Mouse (Mus musculus) limb, embryonic 11.5 days (tissue): ENCODE results near the gene Pced1b. TPM values are rescaled to one million over a fixed set of nuclear protein-coding genes. Genes with fewer than 3 reads are reported as not detected.
"Not testable (repeated sequence)": the region's sequence is repeated elsewhere in the genome, so short reads cannot be mapped to it uniquely, and the experiment has no call there.

Experiments
- ATAC-seq: fragments of 200-750 bp; cut with Nextera tagmentation; 2 replicates; pipeline ENCODE4 v1.8.0; 2017; ENCODE audit warnings: low read depth; ENCODE audit not compliant: insufficient number of reproducible peaks, low FRiP score, low TSS enrichment
- DNase-seq: peaks from one replicate; pipeline ENCODE4 v3.0.0-alpha.2; 2015; ENCODE audit warnings: low spot score
- H3K27ac ChIP-seq: fragments of 300-500 bp; sonication (generic); replicated peaks from 2 replicates; pipeline ENCODE4 v1.5.1; 2014; ENCODE audit warnings: low read depth, mild to moderate bottlenecking, low read length
- H3K27me3 ChIP-seq: fragments of 300-500 bp; sonication (generic); 2 replicates; pipeline ENCODE4 v1.6.1; 2014; ENCODE audit warnings: mild to moderate bottlenecking, low read length, mixed read lengths; ENCODE audit not compliant: control insufficient read depth, insufficient read depth
- H3K36me3 ChIP-seq: fragments of 300-500 bp; sonication (generic); 2 replicates; pipeline ENCODE4 v1.6.1; 2014; ENCODE audit warnings: mild to moderate bottlenecking, low read length, moderate library complexity, mixed read lengths; ENCODE audit not compliant: control insufficient read depth, insufficient read depth
- H3K4me1 ChIP-seq: fragments of 300-500 bp; sonication (generic); 2 replicates; pipeline ENCODE4 v1.6.1; 2014; ENCODE audit warnings: low read length, mixed read lengths; ENCODE audit not compliant: control insufficient read depth, insufficient read depth
- H3K4me2 ChIP-seq: fragments of 300-500 bp; sonication (generic); 2 replicates; pipeline ENCODE4 v1.6.1; 2014; ENCODE audit warnings: low read depth, mild to moderate bottlenecking, moderate library complexity; ENCODE audit not compliant: severe bottlenecking
- H3K4me3 ChIP-seq: fragments of 300-500 bp; sonication (generic); 2 replicates; pipeline ENCODE4 v1.5.1; 2014; ENCODE audit warnings: low read depth, low read length
- H3K9ac ChIP-seq: fragments of 300-500 bp; sonication (generic); 2 replicates; pipeline ENCODE4 v1.6.1; 2014; ENCODE audit warnings: mild to moderate bottlenecking, low read length
- H3K9me3 ChIP-seq: fragments of 300-500 bp; sonication (generic); 2 replicates; pipeline ENCODE4 v1.6.1; 2016; ENCODE audit warnings: low read length; ENCODE audit not compliant: control insufficient read depth
- WGBS: fragments of 180-500 bp; shearing (Covaris S2); extraction: QIAGEN DNeasy Blood & Tissue Kit; methylation state at CpG from one replicate; pipeline ENCODE4 v1.1.7; 2014; 5-methylcytosine and 5-hydroxymethylcytosine counted together
- polyA plus RNA-seq: library from polyadenylated mRNA; unstranded; fragments of >200 nt; fragmentation: Nextera tagmentation; extraction: Ambion mirVana; gene quantifications from 2 replicates; pipeline ENCODE4 v1.2.1, GENCODE M21; 2014

Pced1b gene
- polyA plus RNA-seq, 1 experiment from 2014 or later: 4.2 TPM

DNA sequence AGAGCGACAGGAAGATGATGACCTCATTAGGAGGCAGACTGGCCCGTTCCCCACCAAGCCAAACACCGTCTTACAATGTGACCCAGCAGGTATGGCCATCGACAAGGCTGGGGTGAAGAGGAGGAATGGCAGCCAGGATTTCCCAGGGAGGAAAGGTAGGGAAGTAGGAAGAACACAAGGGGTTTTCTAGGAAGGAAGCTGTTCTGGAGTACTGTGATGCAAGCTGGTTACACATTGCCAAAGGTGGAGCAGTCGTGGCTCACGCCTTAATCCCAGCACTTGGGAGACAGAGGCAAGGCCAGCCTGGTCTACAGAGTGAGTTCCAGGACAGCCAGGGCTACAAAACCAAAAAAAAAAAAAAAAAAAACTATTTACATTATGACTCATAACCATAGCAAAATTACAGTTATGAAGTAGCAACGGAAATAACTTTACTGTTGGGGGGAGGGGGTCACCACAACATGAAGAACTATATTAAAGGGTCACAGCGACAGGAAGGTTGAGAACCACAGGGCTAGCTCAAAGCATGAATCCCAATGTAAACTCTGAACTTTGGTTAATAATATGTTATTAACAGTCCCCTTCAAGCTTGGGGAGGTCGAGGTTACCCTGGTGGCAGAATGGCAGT, 108.9 kb downstream of the Pced1b start:
- WGBS: 86% methylated on average over 9 of the region's 9 CpGs

DNA sequence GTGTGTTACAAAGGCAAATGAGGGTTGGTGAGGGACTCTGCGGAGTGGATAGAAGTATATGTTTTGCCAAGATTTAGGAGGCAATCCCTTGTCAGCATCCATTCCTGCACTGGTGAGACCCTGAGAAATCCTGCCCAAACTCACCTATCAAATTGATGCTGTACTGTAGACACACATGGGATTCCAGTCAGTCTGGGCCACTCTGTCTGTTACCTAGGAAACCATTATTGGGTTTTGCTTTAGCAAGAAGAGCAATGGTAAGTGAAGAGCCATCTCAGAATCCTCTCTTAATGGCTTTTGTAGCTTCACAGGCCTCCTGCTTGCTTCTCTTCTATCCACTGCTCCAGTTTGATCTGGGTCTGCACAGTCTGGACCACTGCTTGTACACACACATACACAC, 110.1 kb downstream of the Pced1b start:
- Histone ChIP-seq H3K9me3 (no peaks in the 10 kb centered on the region), H3K9ac (no peak overlapping the region), H3K4me3 (no peak overlapping the region), H3K4me1 (no peaks in the 10 kb centered on the region), H3K4me2 (no peak overlapping the region), H3K27me3 (no peaks in the 10 kb centered on the region), H3K36me3 (no peaks in the 10 kb centered on the region), H3K27ac (no peak overlapping the region)
- DNase-seq (no peak), ATAC-seq (no peak)
- 100% methylated on average over 1 of the region's 1 CpGs for WGBS

More for the DNA sequence above, 108.9 kb downstream of the Pced1b start:
- DNase-seq: no peak
- H3K27ac ChIP-seq: no peak overlapping the region
- H3K4me3 ChIP-seq: no peak overlapping the region
- no peaks in the 10 kb centered on the region for H3K4me1 ChIP-seq
- H3K9ac ChIP-seq: no peak overlapping the region
- no peak for ATAC-seq
- no peaks in the 10 kb centered on the region for H3K9me3 ChIP-seq
- H3K36me3 ChIP-seq: no peaks in the 10 kb centered on the region
- H3K4me2 ChIP-seq: no peak overlapping the region
- H3K27me3 ChIP-seq: no peaks in the 10 kb centered on the region

DNA sequence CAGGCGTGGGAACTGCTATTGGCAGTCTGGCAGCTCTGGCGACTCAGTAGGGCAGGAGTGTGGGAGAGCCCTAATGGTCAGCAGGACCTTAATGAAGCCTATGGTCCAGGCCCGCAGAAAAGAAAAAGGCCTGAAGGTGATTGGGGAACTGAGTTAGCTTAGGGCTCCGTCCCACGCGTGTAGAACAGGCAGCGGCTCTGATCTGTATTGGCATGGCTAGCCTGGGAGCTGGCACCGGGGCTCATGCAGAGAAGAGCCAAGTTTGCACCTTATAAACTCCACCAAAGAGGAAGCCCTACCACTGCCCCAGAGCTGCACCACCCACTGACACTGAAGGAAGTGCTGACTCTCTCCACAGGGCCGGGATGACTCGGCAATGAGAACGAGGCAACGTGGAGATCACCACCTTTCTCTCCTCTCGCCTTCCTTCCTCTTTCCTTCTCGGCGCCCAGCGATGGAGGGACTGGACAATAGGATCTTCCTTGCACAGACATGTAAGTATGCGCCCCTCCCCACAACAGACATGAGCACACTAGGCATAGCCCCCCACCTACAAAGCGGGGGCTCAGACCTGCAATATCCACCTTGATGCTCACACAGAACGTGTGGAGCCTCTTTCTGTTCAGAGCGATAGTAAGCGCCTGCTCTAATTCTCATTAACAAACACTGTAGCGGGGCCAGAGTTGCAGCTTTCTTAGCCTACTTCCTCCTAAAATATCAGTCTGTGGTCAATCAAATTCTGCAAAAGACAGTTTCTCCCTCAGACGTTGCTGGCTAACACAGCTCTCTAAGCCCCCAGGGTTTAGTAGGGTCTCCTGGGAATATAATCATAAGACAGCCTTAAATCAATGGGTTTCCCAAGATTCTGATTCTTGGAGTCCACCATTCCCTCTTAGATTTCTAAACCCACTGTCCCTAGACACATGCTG, 114.2 kb downstream of the Pced1b start:
- Histone ChIP-seq H3K27ac (no peak overlapping the region), H3K4me2 (no peak overlapping the region), H3K36me3 (no peaks in the 10 kb centered on the region), H3K27me3 (no peaks in the 10 kb centered on the region), H3K4me3 (no peak overlapping the region), H3K9me3 (no peaks in the 10 kb centered on the region), H3K4me1 (no peaks in the 10 kb centered on the region), H3K9ac (no peak overlapping the region)
- no peak for ATAC-seq
- WGBS: 80% methylated on average over 23 of the region's 23 CpGs
- no peak for DNase-seq

- Histone ChIP-seq H3K4me3 (no peak overlapping the region), H3K4me1 (no peaks in the 10 kb centered on the region), H3K4me2 (no peak overlapping the region), H3K27ac (no peak overlapping the region), H3K27me3 (no peaks in the 10 kb centered on the region), H3K9ac (no peak overlapping the region), H3K36me3 (no peaks in the 10 kb centered on the region), H3K9me3 (no peaks in the 10 kb centered on the region)
- 73% methylated on average over 8 of the region's 8 CpGs for WGBS
- ATAC-seq: no peak
- no peak for DNase-seq
Observed at GRCm38 (mm10) chr15:97361771-97362171, 114.9 kb downstream of the Pced1b start.

- not testable (repeated sequence) for H3K4me3 ChIP-seq, H3K36me3 ChIP-seq, H3K4me1 ChIP-seq, ATAC-seq, H3K27ac ChIP-seq, H3K4me2 ChIP-seq, H3K9me3 ChIP-seq, DNase-seq, H3K9ac ChIP-seq, H3K27me3 ChIP-seq
- 89% methylated on average over 3 of the region's 3 CpGs for WGBS
Observed at GRCm38 (mm10) chr15:97364271-97364670, 117.4 kb downstream of the Pced1b start.

GRCm38 (mm10) chr15:97364968-97365367, 118.1 kb downstream of the Pced1b start:
- H3K4me1 ChIP-seq: no peaks in the 10 kb centered on the region
- no peak overlapping the region for H3K4me2 ChIP-seq
- no peak for ATAC-seq
- 97% methylated on average over 8 of the region's 8 CpGs for WGBS
- H3K9ac ChIP-seq: no peak overlapping the region
- H3K4me3 ChIP-seq: no peak overlapping the region
- H3K9me3 ChIP-seq: no peaks in the 10 kb centered on the region
- no peaks in the 10 kb centered on the region for H3K27me3 ChIP-seq
- DNase-seq: no peak
- H3K36me3 ChIP-seq: no peaks in the 10 kb centered on the region
- no peak overlapping the region for H3K27ac ChIP-seq

DNA sequence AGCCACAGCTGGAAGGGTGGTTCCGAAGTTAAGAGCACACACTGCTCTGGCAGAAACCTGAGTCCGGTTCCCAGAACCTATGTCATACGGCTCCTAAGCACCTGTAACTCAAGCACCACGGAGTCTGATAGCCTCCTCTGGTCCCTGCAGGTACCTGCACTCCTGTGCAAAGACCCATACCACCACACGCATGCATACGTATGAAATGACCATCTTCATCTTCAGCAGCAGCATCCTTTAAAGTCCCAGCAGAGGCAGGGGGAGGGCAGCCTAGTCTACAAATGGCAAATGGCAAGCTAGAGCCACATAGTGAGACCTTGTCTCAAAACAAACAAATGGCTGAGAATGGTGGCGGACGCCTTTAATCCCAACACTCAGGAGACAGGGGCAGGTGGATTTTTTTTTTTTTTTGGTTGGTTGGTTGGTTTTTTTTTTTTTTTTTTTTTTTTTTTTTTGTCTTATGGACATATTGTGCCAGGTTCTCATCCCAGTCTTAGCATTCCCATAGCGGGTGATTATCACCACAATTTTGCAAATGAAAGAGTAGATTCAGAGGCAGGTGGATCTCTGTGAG, 121.2 kb downstream of the Pced1b start:
- H3K4me2 ChIP-seq: no peak overlapping the region

DNA sequence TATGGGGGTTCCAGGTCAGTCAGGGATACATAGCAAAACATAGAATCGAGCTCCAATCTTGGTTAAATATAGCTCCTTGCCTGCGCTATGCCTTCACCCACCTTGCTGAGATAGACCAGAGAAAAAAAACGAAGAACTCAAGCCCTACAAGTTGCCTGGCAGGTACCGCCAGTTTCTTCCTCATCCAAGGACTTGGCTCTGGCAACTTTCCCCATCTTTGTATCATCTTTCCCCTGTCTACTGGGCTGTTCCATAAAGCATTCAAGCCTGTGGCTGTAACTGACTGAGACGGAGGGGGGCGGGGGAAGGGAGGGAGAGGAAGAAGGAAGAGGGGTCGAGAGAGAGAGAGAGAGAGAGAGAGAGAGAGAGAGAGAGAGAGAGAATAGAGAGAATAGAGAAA, 121.7 kb downstream of the Pced1b start:
- Histone ChIP-seq H3K9me3 (no peaks in the 10 kb centered on the region), H3K27ac (no peak overlapping the region), H3K4me3 (no peak overlapping the region), H3K36me3 (no peaks in the 10 kb centered on the region), H3K4me2 (no peak overlapping the region), H3K4me1 (peaks cover 5% of the 10 kb centered on the region; the same call in 1 of the 2 replicates), H3K27me3 (no peaks in the 10 kb centered on the region), H3K9ac (no peak overlapping the region)
- DNase-seq (no peak), ATAC-seq (no peak)
- 86% methylated on average over 7 of the region's 7 CpGs for WGBS

More for the DNA sequence above, 121.2 kb downstream of the Pced1b start:
- Histone ChIP-seq H3K9ac (no peak overlapping the region), H3K9me3 (no peaks in the 10 kb centered on the region), H3K36me3 (no peaks in the 10 kb centered on the region), H3K4me1 (peaks cover under 1% of the 10 kb centered on the region; the same call in 1 of the 2 replicates), H3K27ac (no peak overlapping the region), H3K4me3 (no peak overlapping the region), H3K27me3 (no peaks in the 10 kb centered on the region)
- ATAC-seq: no peak
- WGBS: 86% methylated on average over 9 of the region's 9 CpGs
- no peak for DNase-seq
